Mouse (Mus musculus) small intestine, adult 2 months (tissue): ENCODE measurements at regions not wholly inside any gene's neighbourhood (a gene's known extent, or its start where the extent isn't known, plus 50 kb on each side); places are given as distances from the start of the nearest gene placed in this dataset.
"Not testable (repeated sequence)": the region's sequence is repeated elsewhere in the genome, so short reads cannot be mapped to it uniquely, and the experiment has no call there.

Experiments used
- H3K27ac ChIP-seq: fragments of 200-500 bp; 2 replicates; pipeline ENCODE4 v1.5.1; 2012; ENCODE audit warnings: low read depth, low read length, control low read depth, inconsistent platforms; ENCODE audit not compliant: insufficient read depth
- H3K27me3 ChIP-seq: fragments of 200-500 bp; 2 replicates; pipeline ENCODE4 v1.6.1; 2012; ENCODE audit warnings: mild to moderate bottlenecking, moderate library complexity, low read length, inconsistent platforms; ENCODE audit not compliant: control insufficient read depth, insufficient read depth
- H3K36me3 ChIP-seq: fragments of 200-500 bp; 2 replicates; pipeline ENCODE4 v1.6.1; 2012; ENCODE audit warnings: mild to moderate bottlenecking, low read length, control low read depth, inconsistent platforms; ENCODE audit not compliant: control insufficient read depth, insufficient read depth
- H3K4me1 ChIP-seq: fragments of 200-500 bp; 2 replicates; pipeline ENCODE4 v1.6.1; 2012; ENCODE audit warnings: low read length, inconsistent platforms, mixed read lengths; ENCODE audit not compliant: control insufficient read depth, insufficient read depth, insufficient read length
- H3K4me3 ChIP-seq: fragments of 200-500 bp; 2 replicates; pipeline ENCODE4 v1.5.1; 2012; ENCODE audit warnings: low read depth, mild to moderate bottlenecking, control low read depth, inconsistent platforms, low read length, moderate library complexity
- CTCF ChIP-seq: fragments of 200-500 bp; IDR thresholded peaks from 2 replicates; pipeline ENCODE4 v1.5.1; 2012; ENCODE audit warnings: low read depth, mild to moderate bottlenecking, control low read depth, inconsistent platforms, low read length, moderate library complexity, mixed read lengths; ENCODE audit not compliant: insufficient replicate concordance, insufficient read length; ENCODE audit errors: extremely low read depth
- POLR2A ChIP-seq: fragments of 200-500 bp; IDR thresholded peaks from 2 replicates; pipeline ENCODE4 v1.6.1; 2012; ENCODE audit warnings: low read depth, mild to moderate bottlenecking, control low read depth, inconsistent platforms, low read length, moderate library complexity
- WGBS: fragments of 180-500 bp; shearing (Covaris S2); methylation state at CpG from one replicate; pipeline ENCODE4 v1.1.7; 2018; 5-methylcytosine and 5-hydroxymethylcytosine counted together

GRCm38 (mm10) chr14:9433081-9433590 lies 767.1 kb upstream of the 4930452B06Rik start:
- H3K27me3 ChIP-seq, result no peaks in the 10 kb centered on the region
- H3K4me1 ChIP-seq, result no peaks in the 10 kb centered on the region
- 39% methylated on average over 1 of the region's 1 CpGs for WGBS
- H3K4me3 ChIP-seq, result no peak overlapping the region
- no peak for TF ChIP-seq POLR2A
- no peak for TF ChIP-seq CTCF
- H3K27ac ChIP-seq, result no peak overlapping the region
- H3K36me3 ChIP-seq, result no peaks in the 10 kb centered on the region

- 72% methylated on average over 2 of the region's 2 CpGs for WGBS
- TF ChIP-seq POLR2A (no peak), CTCF (no peak)
- Histone ChIP-seq H3K4me3 (no peak overlapping the region), H3K4me1 (no peaks in the 10 kb centered on the region), H3K27ac (no peak overlapping the region), H3K36me3 (no peaks in the 10 kb centered on the region), H3K27me3 (no peaks in the 10 kb centered on the region)
Observed at GRCm38 (mm10) chr14:9431798-9432197, 765.8 kb upstream of the 4930452B06Rik start.

- 55% methylated on average over 4 of the region's 4 CpGs for WGBS
- Histone ChIP-seq H3K27ac (no peak overlapping the region), H3K4me1 (no peaks in the 10 kb centered on the region), H3K36me3 (no peaks in the 10 kb centered on the region), H3K4me3 (no peak overlapping the region), H3K27me3 (no peaks in the 10 kb centered on the region)
- TF ChIP-seq CTCF, result no peak
- TF ChIP-seq POLR2A, result no peak
Observed at GRCm38 (mm10) chr14:9411822-9412403, 745.9 kb upstream of the 4930452B06Rik start.

GRCm38 (mm10) chr14:9403688-9404087 lies 737.6 kb upstream of the 4930452B06Rik start:
- Histone ChIP-seq H3K4me1 (no peaks in the 10 kb centered on the region), H3K4me3 (no peak overlapping the region), H3K36me3 (no peaks in the 10 kb centered on the region), H3K27ac (no peak overlapping the region), H3K27me3 (no peaks in the 10 kb centered on the region)
- TF ChIP-seq POLR2A (no peak), CTCF (no peak)
- WGBS, result 73% methylated on average over 7 of the region's 7 CpGs

- TF ChIP-seq POLR2A (no peak), CTCF (no peak)
- Histone ChIP-seq H3K4me3 (no peak overlapping the region), H3K27ac (no peak overlapping the region), H3K27me3 (no peaks in the 10 kb centered on the region), H3K4me1 (no peaks in the 10 kb centered on the region), H3K36me3 (no peaks in the 10 kb centered on the region)
- whole genome bisulfite sequencing, result 51% methylated on average over 1 of the region's 1 CpGs
Observed at GRCm38 (mm10) chr14:9400861-9401260, 734.8 kb upstream of the 4930452B06Rik start.

- H3K4me3 ChIP-seq, result no peak overlapping the region
- H3K27me3 ChIP-seq, result no peaks in the 10 kb centered on the region
- TF ChIP-seq CTCF, result peak; percentile 75; the same call in 1 of the 2 replicates
- no peak for TF ChIP-seq POLR2A
- no peaks in the 10 kb centered on the region for H3K36me3 ChIP-seq
- WGBS, result 11% methylated on average over 4 of the region's 4 CpGs
- H3K4me1 ChIP-seq, result no peaks in the 10 kb centered on the region
- no peak overlapping the region for H3K27ac ChIP-seq
Observed at GRCm38 (mm10) chr14:9393271-9393771, 727.3 kb upstream of the 4930452B06Rik start.

- not testable (repeated sequence) for H3K36me3 ChIP-seq, H3K4me1 ChIP-seq, H3K27me3 ChIP-seq, H3K27ac ChIP-seq, H3K4me3 ChIP-seq
- WGBS, result 90% methylated on average over 5 of the region's 5 CpGs
Observed at GRCm38 (mm10) chr14:9389878-9390536, 724.0 kb upstream of the 4930452B06Rik start.
